Mouse (Mus musculus) natural killer cell, adult 2 months (primary cell): ENCODE data around the gene Dnah7b.
"Not testable (repeated sequence)": the region's sequence is repeated elsewhere in the genome, so short reads cannot be mapped to it uniquely, and the experiment has no call there.

Experiments used
- DNase-seq, 2 experiments: peaks; one replicate each; pipeline ENCODE4 v3.0.0; 2022; ENCODE audit warnings: low spot score in 2 of 2

Gene Dnah7b

GRCm38 (mm10) chr1:46294451-46294850, 228.3 kb downstream of the Dnah7b start:
- not testable (repeated sequence) for DNase-seq

GRCm38 (mm10) chr1:46325942-46326341, 259.8 kb downstream of the Dnah7b start:
- DNase-seq: not testable (repeated sequence)

GRCm38 (mm10) chr1:46345301-46345700, 279.2 kb downstream of the Dnah7b start:
- DNase-seq: not testable (repeated sequence)

- not testable (repeated sequence) for DNase-seq
Observed at GRCm38 (mm10) chr1:46380641-46381040, 314.5 kb downstream of the Dnah7b start.

- DNase-seq: not testable (repeated sequence)
Observed at GRCm38 (mm10) chr1:46394681-46395297, 328.7 kb downstream of the Dnah7b start.

- no peak for DNase-seq
Observed at GRCm38 (mm10) chr1:46408324-46409115, 342.4 kb downstream of the Dnah7b start.

- DNase-seq: not testable (repeated sequence)
Observed at GRCm38 (mm10) chr1:46414798-46415197, 348.7 kb downstream of the Dnah7b start.

GRCm38 (mm10) chr1:46416946-46417345, 350.8 kb downstream of the Dnah7b start:
- not testable (repeated sequence) for DNase-seq

- not testable (repeated sequence) for DNase-seq
Observed at GRCm38 (mm10) chr1:46418966-46419365, 352.9 kb downstream of the Dnah7b start.
